Mouse (Mus musculus) erythroblast, embryonic 14.5 days (primary cell): Measurements from ENCODE around the gene Paics.
"Not testable (repeated sequence)": the region's sequence is repeated elsewhere in the genome, so short reads cannot be mapped to it uniquely, and the experiment has no call there.

Experiments used
- GATA1 ChIP-seq: IDR thresholded peaks from 2 replicates; pipeline ENCODE4 v1.6.1; 2012; ENCODE audit warnings: low read length, inconsistent platforms, mixed read lengths
- TAL1 ChIP-seq: IDR thresholded peaks from 3 replicates; pipeline ENCODE4 v1.6.1; 2012; ENCODE audit warnings: low read length, inconsistent platforms, mixed read lengths

- TF ChIP-seq GATA1, TAL1: not testable (repeated sequence)
Observed at GRCm38 (mm10) chr5:76971115-76971514, 20.0 kb downstream of the Paics start.
